Mouse (Mus musculus) ES-Bruce4 (cell line): Measurements from ENCODE around the gene Gp1bb.

Experiments
- CTCF ChIP-seq: IDR thresholded peaks from one replicate; pipeline ENCODE4 v1.8.1; 2011; ENCODE audit warnings: low read depth, low read length
- POLR2A ChIP-seq: IDR thresholded peaks from one replicate; pipeline ENCODE4 v1.8.1; 2011; ENCODE audit warnings: low read length; ENCODE audit not compliant: insufficient read depth

DNA sequence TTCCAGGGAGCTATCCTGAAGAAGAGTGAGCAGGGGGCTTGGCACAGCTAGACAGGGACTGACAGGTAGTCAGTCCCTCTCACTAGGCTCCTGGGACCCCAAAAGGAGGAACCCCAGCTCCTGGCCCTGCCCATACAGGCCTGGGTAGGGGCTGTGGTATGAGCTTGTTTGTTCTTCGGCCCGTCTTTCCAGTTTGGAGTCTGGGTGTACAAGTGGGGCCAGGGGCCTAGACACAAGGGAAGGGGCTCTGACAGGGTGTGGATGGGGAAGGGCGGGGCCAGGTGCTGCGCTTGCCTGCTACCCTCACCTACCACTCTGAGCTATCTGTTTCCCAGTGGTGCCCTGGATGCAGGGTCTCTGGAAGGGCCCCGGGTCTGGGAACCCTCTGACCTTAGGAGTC is 16.5 kb downstream of the Gp1bb start:
- TF ChIP-seq CTCF = no peak
- TF ChIP-seq POLR2A = no peak
